Mouse (Mus musculus) hindbrain, embryonic 13.5 days (tissue): ENCODE data around the gene Ccdc92b. TPM values are rescaled to one million over a fixed set of nuclear protein-coding genes. Genes with fewer than 3 reads are reported as not detected.

Source experiments
- ATAC-seq: fragments of 200-750 bp; cut with Nextera tagmentation; 2 replicates; pipeline ENCODE4 v1.8.0; 2017; ENCODE audit warnings: moderate TSS enrichment; ENCODE audit not compliant: low FRiP score
- H3K27ac ChIP-seq: fragments of 300-500 bp; sonication (generic); 2 replicates; pipeline ENCODE4 v1.5.1; 2015; ENCODE audit warnings: inconsistent platforms, mild to moderate bottlenecking, moderate library complexity
- H3K27me3 ChIP-seq: fragments of 300-500 bp; sonication (generic); 2 replicates; pipeline ENCODE4 v1.6.1; 2015; ENCODE audit warnings: mild to moderate bottlenecking, inconsistent platforms
- H3K36me3 ChIP-seq: fragments of 300-500 bp; sonication (generic); 2 replicates; pipeline ENCODE4 v1.6.1; 2015; ENCODE audit warnings: mild to moderate bottlenecking, inconsistent platforms
- H3K4me1 ChIP-seq: fragments of 300-500 bp; sonication (generic); replicated peaks from 2 replicates; pipeline ENCODE4 v1.6.1; 2015; ENCODE audit warnings: inconsistent platforms
- H3K4me2 ChIP-seq: fragments of 300-500 bp; sonication (generic); 2 replicates; pipeline ENCODE4 v1.6.1; 2015; ENCODE audit warnings: inconsistent platforms, mild to moderate bottlenecking, moderate library complexity
- H3K4me3 ChIP-seq: fragments of 300-500 bp; sonication (generic); 2 replicates; pipeline ENCODE4 v1.5.1; 2015; ENCODE audit warnings: mild to moderate bottlenecking, inconsistent platforms
- H3K9ac ChIP-seq: fragments of 300-500 bp; sonication (generic); 2 replicates; pipeline ENCODE4 v1.6.1; 2015; ENCODE audit warnings: mild to moderate bottlenecking, inconsistent platforms
- H3K9me3 ChIP-seq: fragments of 300-500 bp; sonication (generic); 2 replicates; pipeline ENCODE4 v1.6.1; 2016; ENCODE audit warnings: inconsistent platforms
- WGBS: fragments of 180-500 bp; shearing (Covaris S2); methylation state at CpG from one replicate; pipeline ENCODE4 v1.1.7; 2015; 5-methylcytosine and 5-hydroxymethylcytosine counted together
- polyA plus RNA-seq: library from polyadenylated mRNA; unstranded; fragments of >200 nt; fragmentation: Nextera tagmentation; extraction: Ambion mirVana; gene quantifications from 2 replicates; pipeline ENCODE4 v1.2.1, GENCODE M21; 2015

Ccdc92b gene
- polyA plus RNA-seq, 1 experiment from 2014 or later = 2.0 TPM

- Histone ChIP-seq H3K9ac (no peak overlapping the region), H3K4me1 (no peaks in the 10 kb centered on the region), H3K9me3 (no peaks in the 10 kb centered on the region), H3K27ac (no peak overlapping the region), H3K4me2 (no peak overlapping the region), H3K27me3 (no peaks in the 10 kb centered on the region), H3K36me3 (peaks cover 99% of the 10 kb centered on the region), H3K4me3 (no peak overlapping the region)
- no peak for ATAC-seq
- WGBS = 96% methylated on average over 8 of the region's 8 CpGs
Measured at GRCm38 (mm10) chr11:74664906-74665305, 45.5 kb downstream of the Ccdc92b start.

- H3K27ac ChIP-seq = no peak overlapping the region
- H3K4me2 ChIP-seq = no peak overlapping the region
- H3K4me1 ChIP-seq = no peaks in the 10 kb centered on the region
- ATAC-seq = no peak
- H3K36me3 ChIP-seq = peaks cover 91% of the 10 kb centered on the region
- no peaks in the 10 kb centered on the region for H3K27me3 ChIP-seq
- no peaks in the 10 kb centered on the region for H3K9me3 ChIP-seq
- H3K4me3 ChIP-seq = no peak overlapping the region
- 97% methylated on average over 17 of the region's 17 CpGs for whole genome bisulfite sequencing
- no peak overlapping the region; the same call in 1 of the 2 replicates for H3K9ac ChIP-seq
Measured at GRCm38 (mm10) chr11:74665631-74666283, 46.4 kb downstream of the Ccdc92b start.

GRCm38 (mm10) chr11:74666284-74666652 is 46.9 kb downstream of the Ccdc92b start:
- H3K27me3 ChIP-seq = no peaks in the 10 kb centered on the region
- no peaks in the 10 kb centered on the region for H3K4me1 ChIP-seq
- no peak for ATAC-seq
- no peak overlapping the region for H3K27ac ChIP-seq
- H3K4me2 ChIP-seq = no peak overlapping the region
- 94% methylated on average over 5 of the region's 5 CpGs for WGBS
- H3K4me3 ChIP-seq = no peak overlapping the region
- H3K9me3 ChIP-seq = no peaks in the 10 kb centered on the region
- peaks cover 86% of the 10 kb centered on the region for H3K36me3 ChIP-seq
- no peak overlapping the region for H3K9ac ChIP-seq

GRCm38 (mm10) chr11:74666776-74667581 is 47.6 kb downstream of the Ccdc92b start:
- no peak for ATAC-seq
- H3K4me3 ChIP-seq = no peak overlapping the region
- H3K27ac ChIP-seq = no peak overlapping the region
- WGBS = 98% methylated on average over 14 of the region's 14 CpGs
- no peaks in the 10 kb centered on the region for H3K4me1 ChIP-seq
- H3K36me3 ChIP-seq = peaks cover 79% of the 10 kb centered on the region
- H3K27me3 ChIP-seq = no peaks in the 10 kb centered on the region
- no peak overlapping the region for H3K4me2 ChIP-seq
- no peaks in the 10 kb centered on the region for H3K9me3 ChIP-seq
- H3K9ac ChIP-seq = no peak overlapping the region

- Histone ChIP-seq H3K4me1 (no peaks in the 10 kb centered on the region), H3K27me3 (no peaks in the 10 kb centered on the region), H3K27ac (no peak overlapping the region), H3K9me3 (no peaks in the 10 kb centered on the region), H3K36me3 (peaks cover 73% of the 10 kb centered on the region), H3K9ac (no peak overlapping the region), H3K4me3 (no peak overlapping the region), H3K4me2 (no peak overlapping the region)
- no peak for ATAC-seq
- WGBS = 95% methylated on average over 13 of the region's 13 CpGs
Measured at GRCm38 (mm10) chr11:74667582-74668010, 48.2 kb downstream of the Ccdc92b start.

- H3K4me1 ChIP-seq = no peaks in the 10 kb centered on the region
- H3K36me3 ChIP-seq = peaks cover 72% of the 10 kb centered on the region
- no peak overlapping the region for H3K9ac ChIP-seq
- ATAC-seq = no peak
- H3K4me3 ChIP-seq = no peak overlapping the region
- H3K27me3 ChIP-seq = no peaks in the 10 kb centered on the region
- H3K27ac ChIP-seq = no peak overlapping the region
- no peak overlapping the region for H3K4me2 ChIP-seq
- WGBS = 92% methylated on average over 5 of the region's 5 CpGs
- no peaks in the 10 kb centered on the region for H3K9me3 ChIP-seq
Measured at GRCm38 (mm10) chr11:74668466-74668865, 49.1 kb downstream of the Ccdc92b start.

- Histone ChIP-seq H3K27ac (no peak overlapping the region), H3K27me3 (no peaks in the 10 kb centered on the region), H3K4me3 (no peak overlapping the region), H3K36me3 (peaks cover 70% of the 10 kb centered on the region), H3K9me3 (no peaks in the 10 kb centered on the region), H3K4me2 (no peak overlapping the region), H3K4me1 (no peaks in the 10 kb centered on the region), H3K9ac (no peak overlapping the region)
- ATAC-seq = no peak
- WGBS = 94% methylated on average over 2 of the region's 2 CpGs
Measured at GRCm38 (mm10) chr11:74668971-74669370, 49.6 kb downstream of the Ccdc92b start.

GRCm38 (mm10) chr11:74670151-74670550 is 50.7 kb downstream of the Ccdc92b start:
- Histone ChIP-seq H3K36me3 (peaks cover 65% of the 10 kb centered on the region), H3K4me3 (no peak overlapping the region), H3K27ac (0 out of 2 replicates have a peak overlapping the region, but pooled peaks have one; percentile 18), H3K4me1 (no peaks in the 10 kb centered on the region), H3K9ac (no peak overlapping the region), H3K9me3 (no peaks in the 10 kb centered on the region), H3K4me2 (no peak overlapping the region), H3K27me3 (no peaks in the 10 kb centered on the region)
- ATAC-seq = no peak

GRCm38 (mm10) chr11:74671013-74671412 is 51.6 kb downstream of the Ccdc92b start:
- Histone ChIP-seq H3K9me3 (no peaks in the 10 kb centered on the region), H3K4me2 (no peak overlapping the region), H3K9ac (no peak overlapping the region), H3K27me3 (no peaks in the 10 kb centered on the region), H3K4me1 (no peaks in the 10 kb centered on the region), H3K27ac (0 out of 2 replicates have a peak overlapping the region, but pooled peaks have one; percentile 18), H3K4me3 (no peak overlapping the region), H3K36me3 (peaks cover 59% of the 10 kb centered on the region)
- no peak for ATAC-seq
- 95% methylated on average over 1 of the region's 1 CpGs for WGBS

- Histone ChIP-seq H3K4me3 (no peak overlapping the region), H3K9me3 (no peaks in the 10 kb centered on the region), H3K27me3 (no peaks in the 10 kb centered on the region), H3K27ac (no peak overlapping the region), H3K4me2 (no peak overlapping the region), H3K9ac (no peak overlapping the region), H3K36me3 (peaks cover 51% of the 10 kb centered on the region), H3K4me1 (no peaks in the 10 kb centered on the region)
- no peak for ATAC-seq
- WGBS = 90% methylated on average over 5 of the region's 5 CpGs
Measured at GRCm38 (mm10) chr11:74671839-74672238, 52.4 kb downstream of the Ccdc92b start.

GRCm38 (mm10) chr11:74672901-74673513 is 53.6 kb downstream of the Ccdc92b start:
- Histone ChIP-seq H3K36me3 (peaks cover 46% of the 10 kb centered on the region), H3K4me3 (no peak overlapping the region)
- ATAC-seq = no peak

GRCm38 (mm10) chr11:74673561-74673960 is 54.2 kb downstream of the Ccdc92b start:
- peaks cover 46% of the 10 kb centered on the region for H3K36me3 ChIP-seq
- no peak overlapping the region for H3K4me3 ChIP-seq
- H3K27ac ChIP-seq = no peak overlapping the region
- H3K9me3 ChIP-seq = no peaks in the 10 kb centered on the region
- H3K27me3 ChIP-seq = no peaks in the 10 kb centered on the region
- H3K4me1 ChIP-seq = no peaks in the 10 kb centered on the region
- no peak overlapping the region for H3K9ac ChIP-seq
- WGBS = 88% methylated on average over 1 of the region's 1 CpGs
- ATAC-seq = no peak
- no peak overlapping the region for H3K4me2 ChIP-seq

More at GRCm38 (mm10) chr11:74672901-74673513, 53.6 kb downstream of the Ccdc92b start:
- H3K4me2 ChIP-seq = no peak overlapping the region
- no peak overlapping the region for H3K27ac ChIP-seq
- no peak overlapping the region for H3K9ac ChIP-seq
- H3K9me3 ChIP-seq = no peaks in the 10 kb centered on the region
- 91% methylated on average over 6 of the region's 6 CpGs for WGBS
- H3K27me3 ChIP-seq = no peaks in the 10 kb centered on the region
- H3K4me1 ChIP-seq = no peaks in the 10 kb centered on the region
